Mouse (Mus musculus) intestine, embryonic 14.5 days (tissue): ENCODE results near the gene Prkar2a. TPM values are rescaled to one million over a fixed set of nuclear protein-coding genes. Genes with fewer than 3 reads are reported as not detected.

Experiments used
- ATAC-seq: fragments of 200-750 bp; cut with Nextera tagmentation; replicated peaks from 2 replicates; pipeline ENCODE4 v1.8.0; 2017; ENCODE audit warnings: low read depth, moderate number of reproducible peaks, moderate TSS enrichment, moderate library complexity; ENCODE audit not compliant: low FRiP score, low TSS enrichment
- DNase-seq: peaks from one replicate; pipeline ENCODE4 v3.0.0-alpha.2; 2018; ENCODE audit warnings: low spot score
- H3K27ac ChIP-seq: fragments of 300-500 bp; sonication (generic); 2 replicates; pipeline ENCODE4 v1.5.1; 2014; ENCODE audit warnings: low read depth, mild to moderate bottlenecking, control low read depth
- H3K27me3 ChIP-seq: fragments of 300-500 bp; sonication (generic); replicated peaks from 2 replicates; pipeline ENCODE4 v1.6.1; 2014; ENCODE audit warnings: low read length, control low read depth; ENCODE audit not compliant: control insufficient read depth, insufficient read depth
- H3K36me3 ChIP-seq: fragments of 300-500 bp; sonication (generic); 2 replicates; pipeline ENCODE4 v1.6.1; 2014; ENCODE audit warnings: low read length, control low read depth; ENCODE audit not compliant: control insufficient read depth, insufficient read depth
- H3K4me1 ChIP-seq: fragments of 300-500 bp; sonication (generic); replicated peaks from 2 replicates; pipeline ENCODE4 v1.6.1; 2014; ENCODE audit warnings: low read length, control low read depth, mixed read lengths; ENCODE audit not compliant: control insufficient read depth, insufficient read depth
- H3K4me2 ChIP-seq: fragments of 300-500 bp; sonication (generic); 2 replicates; pipeline ENCODE4 v1.6.1; 2014; ENCODE audit warnings: low read length
- H3K4me3 ChIP-seq: fragments of 300-500 bp; sonication (generic); 2 replicates; pipeline ENCODE4 v1.5.1; 2014; ENCODE audit warnings: low read depth, low read length, control low read depth, mixed read lengths
- H3K9ac ChIP-seq: fragments of 300-500 bp; sonication (generic); 2 replicates; pipeline ENCODE4 v1.6.1; 2014; ENCODE audit warnings: mild to moderate bottlenecking, low read length
- H3K9me3 ChIP-seq: fragments of 300-500 bp; sonication (generic); 2 replicates; pipeline ENCODE4 v1.6.1; 2016; ENCODE audit warnings: low read length, control low read depth; ENCODE audit not compliant: control insufficient read depth
- WGBS: fragments of 180-500 bp; shearing (Covaris S2); extraction: QIAGEN DNeasy Blood & Tissue Kit; methylation state at CpG from one replicate; pipeline ENCODE4 v1.1.7; 2014; 5-methylcytosine and 5-hydroxymethylcytosine counted together
- polyA plus RNA-seq: library from polyadenylated mRNA; unstranded; fragments of >200 nt; fragmentation: Nextera tagmentation; extraction: Ambion mirVana; gene quantifications from 2 replicates; pipeline ENCODE4 v1.2.1, GENCODE M21; 2014

Prkar2a gene
- polyA plus RNA-seq, 1 experiment from 2014 or later: 54.4 TPM

DNA sequence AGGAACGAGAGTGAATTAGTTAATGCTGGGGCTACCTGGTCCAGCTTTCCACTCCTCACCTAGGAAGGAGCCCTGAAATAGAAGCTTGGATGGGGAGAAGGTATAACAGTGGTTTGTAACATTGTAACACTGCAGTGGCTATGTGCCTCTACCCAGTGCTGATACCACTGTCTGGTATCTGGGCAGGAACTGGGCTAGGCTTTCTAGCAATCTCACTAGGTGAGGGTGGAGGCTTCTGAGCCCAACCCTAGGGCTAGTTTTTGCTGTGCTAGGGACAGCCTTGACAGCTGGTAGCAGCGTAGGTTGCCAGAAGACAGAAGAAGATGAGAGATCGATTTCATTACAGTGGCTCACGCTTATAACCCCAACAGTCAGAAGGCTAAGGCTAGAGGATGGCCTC, 87.5 kb downstream of the Prkar2a start:
- no peak for ATAC-seq
- no peak overlapping the region for H3K9ac ChIP-seq
- no peak for DNase-seq
- H3K4me3 ChIP-seq: no peak overlapping the region
- H3K9me3 ChIP-seq: no peaks in the 10 kb centered on the region
- 87% methylated on average over 4 of the region's 4 CpGs for WGBS
- H3K4me2 ChIP-seq: no peak overlapping the region
- no peaks in the 10 kb centered on the region for H3K27me3 ChIP-seq
- H3K4me1 ChIP-seq: no peaks in the 10 kb centered on the region
- H3K36me3 ChIP-seq: no peaks in the 10 kb centered on the region
- no peak overlapping the region for H3K27ac ChIP-seq

DNA sequence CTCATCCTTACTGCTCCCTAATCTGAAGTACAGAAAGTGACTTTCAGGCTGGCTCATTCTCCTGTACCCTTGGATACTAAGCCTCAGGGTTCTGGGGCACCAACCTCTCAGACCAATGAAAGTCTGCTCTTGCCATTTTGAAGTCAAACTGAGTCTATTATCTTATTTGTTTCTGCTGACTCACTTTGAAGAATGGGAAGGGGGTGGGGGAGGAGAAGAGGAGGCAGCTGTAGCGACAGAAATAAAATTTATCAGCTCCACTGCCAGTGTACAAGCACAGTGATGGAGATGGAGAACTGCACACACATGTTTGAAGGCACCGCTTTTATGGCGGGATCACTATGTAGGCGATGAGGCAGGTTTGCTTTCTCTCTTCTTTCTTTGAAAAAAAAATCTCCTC, 88.2 kb downstream of the Prkar2a start:
- DNase-seq (no peak), ATAC-seq (no peak)
- Histone ChIP-seq H3K27ac (no peak overlapping the region), H3K4me2 (no peak overlapping the region), H3K4me3 (no peak overlapping the region), H3K9ac (no peak overlapping the region), H3K36me3 (no peaks in the 10 kb centered on the region), H3K4me1 (no peaks in the 10 kb centered on the region), H3K9me3 (no peaks in the 10 kb centered on the region), H3K27me3 (no peaks in the 10 kb centered on the region)
- WGBS: 77% methylated on average over 4 of the region's 4 CpGs

DNA sequence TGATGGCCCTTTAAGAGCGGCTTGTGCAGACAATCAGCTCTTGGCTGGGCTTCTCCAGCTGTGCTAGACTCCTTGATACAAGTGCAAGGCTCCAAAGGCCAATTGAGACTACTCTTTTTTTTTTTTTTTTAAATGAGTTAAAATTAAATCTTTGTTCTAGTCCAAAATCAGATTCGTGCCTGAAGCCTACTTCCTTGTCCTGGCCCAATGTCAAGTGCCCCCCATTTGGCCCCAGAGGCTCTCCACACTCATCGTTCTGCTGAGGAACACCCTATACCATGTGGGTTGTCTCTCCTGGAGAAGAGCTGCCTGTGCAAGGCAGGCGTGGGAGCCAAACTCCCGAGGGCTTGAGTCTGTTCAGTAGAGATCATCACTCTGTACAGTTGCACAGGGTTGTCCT, 91.8 kb downstream of the Prkar2a start:
- peaks cover 19% of the 10 kb centered on the region for H3K4me1 ChIP-seq
- no peaks in the 10 kb centered on the region for H3K9me3 ChIP-seq
- H3K4me3 ChIP-seq: no peak overlapping the region
- H3K27me3 ChIP-seq: no peaks in the 10 kb centered on the region
- ATAC-seq: no peak
- no peak overlapping the region for H3K27ac ChIP-seq
- 59% methylated on average over 5 of the region's 5 CpGs for WGBS
- no peak overlapping the region for H3K4me2 ChIP-seq
- no peak for DNase-seq
- 0 out of 2 replicates have a peak, but pooled peaks cover under 1% of the 10 kb centered on the region for H3K36me3 ChIP-seq
- H3K9ac ChIP-seq: no peak overlapping the region

DNA sequence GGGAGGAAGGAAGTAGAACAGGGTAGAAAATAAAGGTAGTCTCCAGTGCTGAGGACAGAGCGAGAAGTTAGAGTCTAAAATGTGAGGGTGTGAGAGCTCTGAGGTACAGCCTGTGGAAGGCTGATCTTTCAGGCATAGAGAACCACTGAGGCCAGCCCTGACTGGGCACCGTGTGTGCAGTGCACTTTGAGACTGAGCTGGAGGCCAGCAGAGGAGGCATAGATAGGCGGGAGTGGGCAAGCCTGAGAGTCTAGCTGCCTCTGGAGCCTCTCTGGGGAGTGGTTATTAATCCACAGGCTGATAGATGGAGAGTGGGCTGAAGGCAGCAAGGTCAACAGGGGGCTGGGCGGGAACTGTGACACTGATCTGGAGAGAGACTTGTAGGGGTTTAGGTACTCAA, 92.8 kb downstream of the Prkar2a start:
- no peak for ATAC-seq
- H3K4me1 ChIP-seq: peaks cover 25% of the 10 kb centered on the region
- H3K27me3 ChIP-seq: no peaks in the 10 kb centered on the region
- no peak overlapping the region for H3K4me2 ChIP-seq
- peaks cover 6% of the 10 kb centered on the region; the same call in 1 of the 2 replicates for H3K36me3 ChIP-seq
- no peak overlapping the region for H3K9ac ChIP-seq
- 57% methylated on average over 4 of the region's 4 CpGs for WGBS
- no peak overlapping the region for H3K27ac ChIP-seq
- no peak for DNase-seq
- no peak overlapping the region for H3K4me3 ChIP-seq
- H3K9me3 ChIP-seq: no peaks in the 10 kb centered on the region

DNA sequence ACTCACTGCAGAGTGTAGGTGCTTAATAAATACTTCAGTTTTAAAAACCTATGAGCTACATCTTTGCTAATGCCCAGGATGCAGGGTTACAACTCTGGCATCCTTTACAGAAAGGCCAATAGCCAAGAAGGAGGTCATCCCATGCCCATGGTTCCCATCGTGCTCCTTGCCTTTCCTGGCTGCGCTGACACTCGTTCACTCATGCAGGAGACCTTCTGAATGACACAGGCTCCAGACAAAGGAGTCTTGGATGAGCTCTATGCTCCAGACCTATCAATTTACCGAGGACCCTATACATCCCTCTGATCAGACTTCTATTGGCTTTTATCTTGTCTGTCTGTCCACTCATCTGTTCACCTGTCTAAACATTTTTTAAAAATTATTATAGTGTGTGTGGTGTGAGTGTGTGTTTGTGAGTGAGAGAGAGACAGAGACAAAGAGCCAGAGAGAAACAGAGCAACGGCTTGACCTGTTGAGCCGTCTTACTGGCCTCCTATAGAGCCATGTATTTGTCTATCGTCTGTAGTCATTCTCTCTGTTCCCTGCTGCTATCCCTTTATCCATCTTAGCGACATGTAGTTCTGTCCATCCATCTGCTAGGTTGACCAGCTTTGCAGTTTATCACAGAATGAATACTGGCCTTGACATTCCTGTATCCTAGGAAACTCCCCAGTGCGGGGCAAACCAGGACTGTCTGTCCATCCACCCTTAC, 93.9 kb downstream of the Prkar2a start:
- peaks cover 29% of the 10 kb centered on the region for H3K4me1 ChIP-seq
- peak overlapping the region; percentile 84 for H3K4me3 ChIP-seq
- no peak for ATAC-seq
- no peaks in the 10 kb centered on the region for H3K9me3 ChIP-seq
- 27% methylated on average over 9 of the region's 9 CpGs for WGBS
- H3K4me2 ChIP-seq: peak overlapping the region; percentile 95
- H3K9ac ChIP-seq: peak overlapping the region; percentile 44
- no peak overlapping the region for H3K27ac ChIP-seq
- H3K27me3 ChIP-seq: no peaks in the 10 kb centered on the region
- H3K36me3 ChIP-seq: peaks cover 9% of the 10 kb centered on the region; the same call in 1 of the 2 replicates
- DNase-seq: no peak

DNA sequence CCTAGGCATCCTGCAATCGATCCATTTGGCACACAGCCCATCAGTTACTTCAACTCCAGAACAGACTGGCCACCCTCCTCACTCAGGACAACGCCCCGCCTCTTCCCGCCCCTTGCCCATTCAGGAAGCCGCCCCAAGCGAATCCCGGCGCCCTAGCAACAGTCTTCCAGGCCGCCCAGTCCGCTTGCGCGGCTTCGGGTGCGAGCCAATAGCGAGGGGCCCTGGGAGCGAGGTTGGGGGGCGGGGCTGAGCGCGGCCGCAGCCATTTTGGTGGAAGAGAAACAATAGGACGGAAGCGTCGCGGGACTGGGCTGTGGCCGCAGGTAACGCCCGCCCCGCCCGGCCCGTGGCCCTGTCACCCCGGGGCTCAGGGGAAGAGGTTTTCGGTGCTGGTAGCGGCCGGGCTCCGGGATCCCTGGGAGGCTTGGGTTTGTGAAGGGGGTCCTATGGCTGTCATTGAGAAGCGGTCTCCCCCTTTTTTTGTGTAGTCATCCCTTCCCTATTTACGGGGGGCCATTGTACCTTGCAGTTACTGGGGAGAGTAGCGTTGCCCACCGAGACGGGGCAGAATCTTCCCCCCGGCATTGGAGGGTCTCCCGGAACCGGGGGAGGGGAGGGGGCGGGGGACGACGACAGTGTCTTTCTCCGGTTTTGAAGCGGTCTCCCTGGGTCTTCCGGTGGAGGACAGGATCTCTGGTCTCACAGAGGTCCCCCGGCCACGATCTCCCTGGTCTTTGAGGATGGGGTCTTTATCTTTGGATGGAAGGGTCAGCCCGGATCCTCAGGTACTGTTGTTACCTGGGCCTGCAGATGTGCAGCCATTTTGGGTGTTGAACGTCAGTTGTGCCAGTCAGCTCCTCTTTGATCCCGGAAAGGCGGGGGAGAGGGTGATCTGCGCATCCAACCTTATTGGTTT, 94.7 kb downstream of the Prkar2a start, which contains the start of gene Ip6k2:
Ip6k2 (plus strand) TSS at position 249 of the 916 bp plus-strand sequence.
- Histone ChIP-seq H3K27ac (peak within 1 kb of the TSS; percentile 87), H3K4me3 (peak within 1 kb of the TSS; percentile 84), H3K9ac (peak within 1 kb of the TSS; percentile 98), H3K4me1 (peaks cover 29% of the 10 kb centered on the region), H3K27me3 (no peaks in the 10 kb centered on the region), H3K36me3 (peaks cover 9% of the 10 kb centered on the region; the same call in 1 of the 2 replicates), H3K4me2 (peak within 1 kb of the TSS; percentile 95), H3K9me3 (no peaks in the 10 kb centered on the region)
- DNase-seq (peak; percentile 96), ATAC-seq (peak; percentile 98)
- under 1% methylated on average over 56 of the region's 56 CpGs for WGBS

DNA sequence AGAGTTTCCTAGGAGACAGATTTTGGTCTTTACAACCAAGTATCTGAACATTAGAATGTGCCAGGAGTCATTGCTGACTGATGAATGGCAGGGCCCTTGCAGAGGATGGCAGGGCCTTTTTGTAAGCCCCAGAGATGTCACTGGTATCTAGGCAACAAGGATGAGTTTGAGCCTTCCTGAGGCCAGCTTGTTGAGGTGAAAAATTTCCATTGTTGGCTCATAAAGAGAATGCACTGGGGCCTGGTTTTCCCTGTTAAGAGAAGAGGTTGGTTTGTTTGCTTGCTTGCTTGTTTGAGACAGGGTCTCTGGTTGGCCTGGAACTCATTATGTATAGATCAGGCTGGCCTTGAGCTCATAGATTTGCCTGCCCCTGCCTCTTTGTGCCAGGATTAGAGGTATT, 96.3 kb downstream of the Prkar2a start:
- Histone ChIP-seq H3K4me2 (peak overlapping the region; percentile 95), H3K4me1 (peaks cover 29% of the 10 kb centered on the region), H3K27ac (no peak overlapping the region), H3K36me3 (peaks cover 9% of the 10 kb centered on the region; the same call in 1 of the 2 replicates), H3K9ac (peak overlapping the region; percentile 98; the same call in 1 of the 2 replicates), H3K9me3 (no peaks in the 10 kb centered on the region), H3K27me3 (no peaks in the 10 kb centered on the region), H3K4me3 (peak overlapping the region; percentile 84)
- ATAC-seq (no peak), DNase-seq (no peak)

DNA sequence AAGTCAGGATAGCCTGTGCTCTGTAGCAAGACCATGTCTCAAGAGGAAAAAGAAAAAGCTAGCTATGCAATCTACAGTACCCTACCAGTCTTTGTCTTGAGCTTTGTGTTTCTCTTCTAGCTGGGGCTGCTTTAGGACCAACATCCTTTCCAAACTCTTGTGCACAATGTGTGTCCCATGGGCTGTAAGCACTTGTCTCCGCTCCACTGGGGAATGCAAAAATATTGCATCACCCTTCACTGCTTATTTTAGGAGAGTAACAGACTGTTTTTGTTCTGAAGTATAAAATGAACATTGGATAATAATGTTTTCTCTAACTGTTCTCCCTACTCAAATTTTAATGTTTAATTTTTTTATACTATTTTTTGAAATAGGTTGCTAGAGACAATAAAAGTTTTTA, 97.4 kb downstream of the Prkar2a start:
- H3K36me3 ChIP-seq: peaks cover 9% of the 10 kb centered on the region; the same call in 1 of the 2 replicates
- H3K4me3 ChIP-seq: no peak overlapping the region
- no peak overlapping the region for H3K9ac ChIP-seq
- DNase-seq (no peak), ATAC-seq (no peak)
- H3K4me2 ChIP-seq: peak overlapping the region; percentile 15; the same call in 1 of the 2 replicates
- peaks cover 29% of the 10 kb centered on the region for H3K4me1 ChIP-seq
- H3K9me3 ChIP-seq: no peaks in the 10 kb centered on the region
- no peaks in the 10 kb centered on the region for H3K27me3 ChIP-seq
- WGBS: 76% methylated on average over 1 of the region's 1 CpGs
- H3K27ac ChIP-seq: no peak overlapping the region
